Mouse (Mus musculus) midbrain, embryonic 12.5 days (tissue): ENCODE data around the gene Ptrh1. TPM values are rescaled to one million over a fixed set of nuclear protein-coding genes. Genes with fewer than 3 reads are reported as not detected.

Experiments used
- ATAC-seq: fragments of 200-750 bp; cut with Nextera tagmentation; 2 replicates; pipeline ENCODE4 v1.8.0; 2017; ENCODE audit warnings: low read depth, moderate TSS enrichment, moderate library complexity; ENCODE audit not compliant: low FRiP score
- H3K27ac ChIP-seq: fragments of 300-500 bp; sonication (generic); replicated peaks from 2 replicates; pipeline ENCODE4 v1.5.1; 2016; ENCODE audit warnings: mild to moderate bottlenecking
- H3K27me3 ChIP-seq: fragments of 300-500 bp; sonication (generic); 2 replicates; pipeline ENCODE4 v1.6.1; 2016; ENCODE audit warnings: mild to moderate bottlenecking
- H3K36me3 ChIP-seq: fragments of 300-500 bp; sonication (generic); 2 replicates; pipeline ENCODE4 v1.6.1; 2016
- H3K4me1 ChIP-seq: fragments of 300-500 bp; sonication (generic); 2 replicates; pipeline ENCODE4 v1.6.1; 2016
- H3K4me2 ChIP-seq: fragments of 300-500 bp; sonication (generic); replicated peaks from 2 replicates; pipeline ENCODE4 v1.6.1; 2016; ENCODE audit warnings: mild to moderate bottlenecking, moderate library complexity
- H3K4me3 ChIP-seq: fragments of 300-500 bp; sonication (generic); 2 replicates; pipeline ENCODE4 v1.5.1; 2016; ENCODE audit warnings: mild to moderate bottlenecking
- H3K9ac ChIP-seq: fragments of 300-500 bp; sonication (generic); replicated peaks from 2 replicates; pipeline ENCODE4 v1.6.1; 2016; ENCODE audit warnings: mild to moderate bottlenecking, moderate library complexity
- H3K9me3 ChIP-seq: fragments of 300-500 bp; sonication (generic); 2 replicates; pipeline ENCODE4 v1.6.1; 2016; ENCODE audit warnings: mild to moderate bottlenecking
- WGBS: fragments of 180-500 bp; shearing (Covaris S2); methylation state at CpG from one replicate; pipeline ENCODE4 v1.1.7; 2016; 5-methylcytosine and 5-hydroxymethylcytosine counted together
- polyA plus RNA-seq: library from polyadenylated mRNA; unstranded; fragments of >200 nt; fragmentation: Nextera tagmentation; extraction: Ambion mirVana; gene quantifications from 2 replicates; pipeline ENCODE4 v1.2.1, GENCODE M21; 2016

Gene Ptrh1
- polyA plus RNA-seq, 1 experiment from 2014 or later, result 4.6 TPM

DNA sequence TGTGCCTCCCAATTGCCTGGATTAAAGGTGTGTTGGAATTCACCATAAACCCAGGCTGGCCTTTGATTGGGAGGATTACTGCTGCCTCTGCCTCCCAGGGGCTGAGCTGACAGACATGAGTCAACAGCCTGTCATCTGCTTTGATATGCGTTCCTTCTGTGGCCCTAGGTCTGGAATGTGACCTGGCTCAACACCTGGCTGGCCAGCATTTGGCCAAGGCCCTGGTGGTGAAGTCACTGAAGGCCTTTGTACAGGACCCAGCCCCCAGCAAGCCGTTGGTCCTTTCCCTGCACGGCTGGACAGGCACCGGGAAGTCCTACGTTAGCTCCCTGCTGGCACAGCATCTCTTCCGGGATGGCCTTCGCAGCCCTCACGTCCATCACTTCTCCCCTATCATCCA is 17.1 kb upstream of the Ptrh1 start:
- WGBS, result 80% methylated on average over 8 of the region's 8 CpGs
- Histone ChIP-seq H3K27me3 (peaks cover 1% of the 10 kb centered on the region; the same call in 1 of the 2 replicates), H3K4me1 (peaks cover 9% of the 10 kb centered on the region), H3K9ac (0 out of 2 replicates have a peak overlapping the region, but pooled peaks have one; percentile 15), H3K36me3 (peaks cover 43% of the 10 kb centered on the region), H3K27ac (no peak overlapping the region), H3K4me2 (no peak overlapping the region), H3K4me3 (no peak overlapping the region), H3K9me3 (no peaks in the 10 kb centered on the region)
- no peak for ATAC-seq

GRCm38 (mm10) chr2:32759001-32759400 is 16.6 kb upstream of the Ptrh1 start:
- no peak overlapping the region for H3K4me2 ChIP-seq
- peaks cover 9% of the 10 kb centered on the region for H3K4me1 ChIP-seq
- peaks cover 40% of the 10 kb centered on the region for H3K36me3 ChIP-seq
- 0 out of 2 replicates have a peak overlapping the region, but pooled peaks have one; percentile 15 for H3K9ac ChIP-seq
- no peak overlapping the region for H3K27ac ChIP-seq
- 90% methylated on average over 2 of the region's 2 CpGs for WGBS
- H3K9me3 ChIP-seq, result no peaks in the 10 kb centered on the region
- no peaks in the 10 kb centered on the region; the same call in 1 of the 2 replicates for H3K27me3 ChIP-seq
- no peak for ATAC-seq
- no peak overlapping the region for H3K4me3 ChIP-seq

DNA sequence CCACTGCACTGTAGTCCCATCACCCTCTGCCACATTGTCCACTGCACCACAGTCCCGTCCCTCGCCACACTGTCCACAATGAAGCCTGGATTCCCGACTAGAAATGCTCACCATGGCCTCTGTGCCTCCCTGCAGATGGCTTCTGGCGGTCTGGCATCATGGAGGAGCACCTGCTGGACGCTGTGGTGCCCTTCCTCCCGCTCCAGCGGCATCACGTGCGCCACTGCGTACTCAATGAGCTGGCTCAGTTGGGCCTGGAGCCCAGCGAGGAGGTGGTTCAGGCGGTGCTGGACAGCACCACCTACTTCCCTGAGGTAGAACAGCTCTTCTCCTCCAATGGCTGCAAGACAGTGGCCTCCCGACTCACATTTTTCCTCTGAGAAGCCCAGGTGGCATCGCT is 14.2 kb upstream of the Ptrh1 start:
- Histone ChIP-seq H3K36me3 (peaks cover 29% of the 10 kb centered on the region), H3K4me3 (no peak overlapping the region), H3K27ac (no peak overlapping the region), H3K4me1 (peaks cover 9% of the 10 kb centered on the region), H3K9me3 (no peaks in the 10 kb centered on the region), H3K9ac (no peak overlapping the region), H3K27me3 (no peaks in the 10 kb centered on the region; the same call in 1 of the 2 replicates), H3K4me2 (no peak overlapping the region)
- 91% methylated on average over 14 of the region's 14 CpGs for WGBS
- no peak for ATAC-seq

- H3K27me3 ChIP-seq, result no peaks in the 10 kb centered on the region; the same call in 1 of the 2 replicates
- H3K4me3 ChIP-seq, result no peak overlapping the region
- WGBS, result 92% methylated on average over 4 of the region's 4 CpGs
- H3K9ac ChIP-seq, result no peak overlapping the region
- no peak for ATAC-seq
- no peak overlapping the region for H3K4me2 ChIP-seq
- no peak overlapping the region for H3K27ac ChIP-seq
- H3K4me1 ChIP-seq, result peaks cover 8% of the 10 kb centered on the region
- no peaks in the 10 kb centered on the region for H3K9me3 ChIP-seq
- peaks cover 29% of the 10 kb centered on the region for H3K36me3 ChIP-seq
Measured at GRCm38 (mm10) chr2:32761859-32762258, 13.7 kb upstream of the Ptrh1 start.

GRCm38 (mm10) chr2:32763353-32763752 is 12.2 kb upstream of the Ptrh1 start:
- Histone ChIP-seq H3K27ac (no peak overlapping the region), H3K36me3 (peaks cover 29% of the 10 kb centered on the region), H3K27me3 (no peaks in the 10 kb centered on the region; the same call in 1 of the 2 replicates), H3K9me3 (no peaks in the 10 kb centered on the region), H3K9ac (no peak overlapping the region), H3K4me2 (no peak overlapping the region), H3K4me1 (peaks cover 12% of the 10 kb centered on the region), H3K4me3 (no peak overlapping the region)
- 87% methylated on average over 3 of the region's 3 CpGs for WGBS
- no peak for ATAC-seq

GRCm38 (mm10) chr2:32767241-32767640 is 8.3 kb upstream of the Ptrh1 start:
- H3K4me1 ChIP-seq, result peaks cover 13% of the 10 kb centered on the region
- 82% methylated on average over 12 of the region's 12 CpGs for WGBS
- H3K27ac ChIP-seq, result no peak overlapping the region
- ATAC-seq, result no peak
- H3K36me3 ChIP-seq, result peaks cover 6% of the 10 kb centered on the region
- H3K27me3 ChIP-seq, result peaks cover 8% of the 10 kb centered on the region; the same call in 1 of the 2 replicates
- H3K9me3 ChIP-seq, result no peaks in the 10 kb centered on the region
- H3K9ac ChIP-seq, result no peak overlapping the region
- H3K4me3 ChIP-seq, result no peak overlapping the region
- no peak overlapping the region for H3K4me2 ChIP-seq

GRCm38 (mm10) chr2:32768661-32769285 is 6.8 kb upstream of the Ptrh1 start:
- no peak overlapping the region for H3K27ac ChIP-seq
- 48% methylated on average over 19 of the region's 19 CpGs for WGBS

GRCm38 (mm10) chr2:32769327-32770085 is 6.1 kb upstream of the Ptrh1 start:
- H3K4me2 ChIP-seq, result no peak overlapping the region
- no peak overlapping the region for H3K27ac ChIP-seq
- ATAC-seq, result no peak
- no peaks in the 10 kb centered on the region for H3K36me3 ChIP-seq
- peaks cover 13% of the 10 kb centered on the region for H3K4me1 ChIP-seq
- 51% methylated on average over 5 of the region's 5 CpGs for WGBS
- no peak overlapping the region for H3K4me3 ChIP-seq
- H3K27me3 ChIP-seq, result peaks cover 13% of the 10 kb centered on the region; the same call in 1 of the 2 replicates
- H3K9me3 ChIP-seq, result no peaks in the 10 kb centered on the region
- H3K9ac ChIP-seq, result no peak overlapping the region

More at GRCm38 (mm10) chr2:32768661-32769285, 6.8 kb upstream of the Ptrh1 start:
- Histone ChIP-seq H3K4me1 (peaks cover 13% of the 10 kb centered on the region), H3K27me3 (peaks cover 11% of the 10 kb centered on the region; the same call in 1 of the 2 replicates), H3K4me3 (no peak overlapping the region), H3K4me2 (no peak overlapping the region), H3K9me3 (no peaks in the 10 kb centered on the region), H3K9ac (no peak overlapping the region), H3K36me3 (no peaks in the 10 kb centered on the region)
- no peak for ATAC-seq

GRCm38 (mm10) chr2:32771886-32772285 is 3.7 kb upstream of the Ptrh1 start:
- Histone ChIP-seq H3K4me3 (no peak overlapping the region), H3K4me1 (peaks cover 26% of the 10 kb centered on the region), H3K9me3 (no peaks in the 10 kb centered on the region), H3K36me3 (no peaks in the 10 kb centered on the region), H3K4me2 (no peak overlapping the region), H3K27ac (no peak overlapping the region), H3K9ac (no peak overlapping the region), H3K27me3 (peaks cover 23% of the 10 kb centered on the region; the same call in 1 of the 2 replicates)
- 36% methylated on average over 12 of the region's 12 CpGs for WGBS
- ATAC-seq, result no peak

- Histone ChIP-seq H3K4me3 (no peak overlapping the region), H3K9me3 (no peaks in the 10 kb centered on the region), H3K36me3 (no peaks in the 10 kb centered on the region), H3K27me3 (peaks cover 29% of the 10 kb centered on the region; the same call in 1 of the 2 replicates), H3K4me2 (no peak overlapping the region), H3K4me1 (peaks cover 22% of the 10 kb centered on the region), H3K9ac (no peak overlapping the region), H3K27ac (no peak overlapping the region)
- no peak for ATAC-seq
- WGBS, result 88% methylated on average over 8 of the region's 8 CpGs
Measured at GRCm38 (mm10) chr2:32772626-32773279, 2.8 kb upstream of the Ptrh1 start.

GRCm38 (mm10) chr2:32776192-32776591 is 606 bp downstream of the Ptrh1 start:
- no peak for ATAC-seq
- H3K9ac ChIP-seq, result peak overlapping the region; percentile 52; the same call in 1 of the 2 replicates
- peaks cover 18% of the 10 kb centered on the region for H3K4me1 ChIP-seq
- peak overlapping the region; percentile 70 for H3K4me3 ChIP-seq
- H3K27ac ChIP-seq, result no peak overlapping the region
- H3K27me3 ChIP-seq, result peaks cover 28% of the 10 kb centered on the region; the same call in 1 of the 2 replicates
- no peaks in the 10 kb centered on the region for H3K36me3 ChIP-seq
- H3K4me2 ChIP-seq, result peak overlapping the region; percentile 65
- no peaks in the 10 kb centered on the region for H3K9me3 ChIP-seq
- WGBS, result 17% methylated on average over 22 of the region's 22 CpGs

- Histone ChIP-seq H3K36me3 (no peaks in the 10 kb centered on the region), H3K4me1 (peaks cover 18% of the 10 kb centered on the region), H3K27ac (no peak overlapping the region), H3K9ac (no peak overlapping the region), H3K4me2 (no peak overlapping the region), H3K4me3 (no peak overlapping the region), H3K27me3 (peaks cover 21% of the 10 kb centered on the region; the same call in 1 of the 2 replicates), H3K9me3 (no peaks in the 10 kb centered on the region)
- no peak for ATAC-seq
- 93% methylated on average over 6 of the region's 6 CpGs for WGBS
Measured at GRCm38 (mm10) chr2:32778081-32778480, 2.5 kb downstream of the Ptrh1 start.
